Mouse (Mus musculus): ENCODE measurements at regions not wholly inside any gene's neighbourhood (a gene's known extent, or its start where the extent isn't known, plus 50 kb on each side); places are given as distances from the start of the nearest gene placed in this dataset.
"Not testable (repeated sequence)": the region's sequence is repeated elsewhere in the genome, so short reads cannot be mapped to it uniquely, and the experiment has no call there.

DNA sequence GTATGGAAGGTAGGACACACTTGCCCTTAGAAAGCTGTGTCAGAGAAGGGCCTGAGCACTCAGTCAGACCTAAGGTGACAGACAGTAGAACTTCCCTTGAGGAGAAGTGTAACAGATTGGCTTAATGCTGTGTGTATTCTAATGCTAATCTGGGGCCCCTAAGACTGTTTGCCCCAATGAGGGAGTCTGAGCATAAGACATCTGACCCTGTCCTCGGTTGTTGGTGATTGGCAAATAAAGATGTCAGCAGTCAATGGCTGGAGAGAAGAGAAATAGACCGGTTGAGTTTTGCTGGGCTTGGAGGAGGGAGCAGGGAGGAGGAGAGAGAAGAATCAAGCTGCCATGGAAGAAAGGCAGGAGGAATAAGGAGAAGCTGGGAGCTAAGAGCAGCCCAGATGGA is 147.0 kb upstream of the Rxfp2 start:
- H3K9ac ChIP-seq (replicated peaks; ENCODE audit: low read length) = no peak overlapping the region
- WGBS = 4% methylated on average over 2 of the region's 2 CpGs
- no peaks in the 10 kb centered on the region for H3K27me3 ChIP-seq (ENCODE audit: control insufficient read depth, insufficient read depth, low read length)
- H3K9me3 ChIP-seq (ENCODE audit: control insufficient read depth, low read length) = no peaks in the 10 kb centered on the region
- H3K27ac ChIP-seq (replicated peaks; ENCODE audit: low read depth, low read length) = no peak overlapping the region
- no peaks in the 10 kb centered on the region for H3K36me3 ChIP-seq (ENCODE audit: control insufficient read depth, insufficient read depth, low read length)
- no peak for ATAC-seq (ENCODE audit: low FRiP score, low TSS enrichment)
- DNase-seq = no peak
- no peaks in the 10 kb centered on the region for H3K4me1 ChIP-seq (ENCODE audit: control insufficient read depth, insufficient read depth, low read length)
- no peak overlapping the region for H3K4me2 ChIP-seq (ENCODE audit: low read length)
- H3K4me3 ChIP-seq (replicated peaks; ENCODE audit: low read depth, low read length) = no peak overlapping the region

DNA sequence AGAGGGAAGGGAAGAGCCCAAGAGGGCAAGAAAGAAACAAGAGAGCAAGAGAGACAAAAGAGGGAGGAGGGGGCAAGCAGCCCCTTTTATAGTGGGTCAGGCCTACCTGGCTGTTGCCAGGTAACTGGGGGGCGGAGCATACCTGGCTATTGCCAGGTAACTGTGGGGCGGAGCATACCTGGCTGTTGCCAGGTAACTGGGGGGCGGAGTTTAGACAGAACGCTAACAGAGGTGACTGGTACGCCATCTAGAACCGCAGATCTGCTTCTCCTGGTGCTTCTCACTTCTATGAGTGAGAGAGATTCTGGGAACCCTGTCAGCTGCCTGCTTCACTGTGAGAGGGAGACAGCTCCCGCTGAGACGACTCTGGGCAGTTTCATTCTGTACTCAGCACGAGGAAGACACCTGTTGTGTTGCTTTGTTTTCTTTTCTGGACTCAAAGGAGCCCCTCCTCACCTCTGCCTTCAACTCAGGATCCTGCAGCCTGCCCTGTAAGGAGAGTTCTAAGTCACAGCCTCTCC is 144.9 kb upstream of the Rxfp2 start:
- DNase-seq = no peak

DNA sequence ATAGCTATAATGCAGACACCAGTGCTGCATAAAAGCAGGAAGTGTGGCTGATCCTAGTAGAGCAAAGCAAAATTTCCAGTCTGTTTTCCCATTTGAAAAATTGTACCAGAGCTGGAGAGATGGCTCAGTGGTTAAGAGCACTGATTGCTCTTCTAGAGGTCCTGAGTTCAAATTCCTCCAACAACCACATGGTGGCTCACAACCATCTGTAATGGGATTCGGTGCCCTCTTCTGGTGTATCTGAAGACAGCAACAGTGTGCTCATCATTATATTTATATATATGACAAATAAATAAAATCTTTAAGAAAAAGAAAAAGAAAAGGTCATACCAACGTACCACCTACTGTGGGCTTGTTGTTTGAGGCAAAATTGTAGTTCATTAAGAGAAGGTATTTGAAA is 144.1 kb upstream of the Rxfp2 start:
- ATAC-seq (ENCODE audit: low FRiP score, low TSS enrichment) (no peak), DNase-seq (no peak)
- Histone ChIP-seq H3K27ac (replicated peaks; ENCODE audit: low read depth, low read length) (no peak overlapping the region), H3K9ac (replicated peaks; ENCODE audit: low read length) (no peak overlapping the region), H3K4me1 (ENCODE audit: control insufficient read depth, insufficient read depth, low read length) (no peaks in the 10 kb centered on the region), H3K9me3 (ENCODE audit: control insufficient read depth, low read length) (no peaks in the 10 kb centered on the region), H3K27me3 (ENCODE audit: control insufficient read depth, insufficient read depth, low read length) (no peaks in the 10 kb centered on the region), H3K36me3 (ENCODE audit: control insufficient read depth, insufficient read depth, low read length) (no peaks in the 10 kb centered on the region), H3K4me2 (ENCODE audit: low read length) (no peak overlapping the region), H3K4me3 (replicated peaks; ENCODE audit: low read depth, low read length) (no peak overlapping the region)
- WGBS = 96% methylated on average over 2 of the region's 2 CpGs

More for the DNA sequence above, 144.9 kb upstream of the Rxfp2 start:
- no peaks in the 10 kb centered on the region for H3K27me3 ChIP-seq (ENCODE audit: control insufficient read depth, insufficient read depth, low read length)
- no peaks in the 10 kb centered on the region for H3K4me1 ChIP-seq (ENCODE audit: control insufficient read depth, insufficient read depth, low read length)
- H3K9me3 ChIP-seq (ENCODE audit: control insufficient read depth, low read length) = no peaks in the 10 kb centered on the region
- no peak overlapping the region for H3K27ac ChIP-seq (replicated peaks; ENCODE audit: low read depth, low read length)
- no peak for ATAC-seq (ENCODE audit: low FRiP score, low TSS enrichment)
- H3K36me3 ChIP-seq (ENCODE audit: control insufficient read depth, insufficient read depth, low read length) = no peaks in the 10 kb centered on the region
- H3K4me2 ChIP-seq (ENCODE audit: low read length) = no peak overlapping the region
- no peak overlapping the region for H3K9ac ChIP-seq (replicated peaks; ENCODE audit: low read length)
- no peak overlapping the region for H3K4me3 ChIP-seq (replicated peaks; ENCODE audit: low read depth, low read length)
- 27% methylated on average over 9 of the region's 9 CpGs for WGBS

DNA sequence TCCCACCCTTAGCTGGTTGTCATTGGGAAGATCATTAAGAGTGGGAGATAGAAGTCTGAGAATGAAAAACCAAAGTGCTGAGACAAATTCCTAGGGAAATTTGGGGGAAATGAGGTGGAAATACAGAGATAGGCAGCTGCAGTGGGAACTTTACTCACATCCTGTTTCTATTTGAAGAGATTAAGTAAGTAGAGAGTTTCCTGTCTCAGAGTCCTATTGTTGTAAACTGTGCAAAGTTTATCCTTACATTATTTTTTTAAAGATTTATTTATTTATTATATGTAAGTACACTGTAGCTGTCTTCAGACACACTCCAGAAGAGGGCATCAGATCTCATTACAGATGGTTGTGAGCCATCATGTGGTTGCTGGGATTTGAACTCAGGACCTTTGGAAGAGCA is 126.0 kb upstream of the Rxfp2 start:
- not testable (repeated sequence) for H3K4me2 ChIP-seq (ENCODE audit: low read length); H3K9ac ChIP-seq (replicated peaks; ENCODE audit: low read length); H3K36me3 ChIP-seq (ENCODE audit: control insufficient read depth, insufficient read depth, low read length); H3K4me1 ChIP-seq (ENCODE audit: control insufficient read depth, insufficient read depth, low read length); H3K27me3 ChIP-seq (ENCODE audit: control insufficient read depth, insufficient read depth, low read length); ATAC-seq (ENCODE audit: low FRiP score, low TSS enrichment); DNase-seq; H3K4me3 ChIP-seq (replicated peaks; ENCODE audit: low read depth, low read length); H3K27ac ChIP-seq (replicated peaks; ENCODE audit: low read depth, low read length); H3K9me3 ChIP-seq (ENCODE audit: control insufficient read depth, low read length)

DNA sequence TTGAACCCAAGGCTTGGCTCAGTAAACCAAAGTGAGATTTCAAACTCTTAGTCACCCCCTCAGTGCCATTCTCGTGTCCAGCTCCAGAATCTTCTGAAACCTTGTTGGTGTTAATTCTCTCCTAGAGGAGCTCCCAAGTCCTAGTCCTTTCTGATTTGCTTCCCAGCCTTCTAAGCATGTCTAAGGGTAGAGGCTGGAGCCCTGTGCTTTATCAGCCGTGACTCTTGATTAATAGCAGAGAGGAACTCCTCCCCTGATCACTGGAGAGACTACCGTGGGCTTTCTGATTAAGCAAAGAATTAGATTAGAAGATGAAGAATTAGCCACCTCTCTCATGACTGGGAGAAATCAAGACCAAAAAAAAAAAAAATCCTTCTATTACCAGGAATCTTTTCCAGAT is 111.5 kb upstream of the Rxfp2 start:
- Histone ChIP-seq H3K4me2 (ENCODE audit: low read length) (no peak overlapping the region), H3K4me1 (ENCODE audit: control insufficient read depth, insufficient read depth, low read length) (no peaks in the 10 kb centered on the region), H3K9ac (replicated peaks; ENCODE audit: low read length) (no peak overlapping the region), H3K27me3 (ENCODE audit: control insufficient read depth, insufficient read depth, low read length) (no peaks in the 10 kb centered on the region), H3K36me3 (ENCODE audit: control insufficient read depth, insufficient read depth, low read length) (no peaks in the 10 kb centered on the region), H3K9me3 (ENCODE audit: control insufficient read depth, low read length) (no peaks in the 10 kb centered on the region), H3K4me3 (replicated peaks; ENCODE audit: low read depth, low read length) (no peak overlapping the region), H3K27ac (replicated peaks; ENCODE audit: low read depth, low read length) (no peak overlapping the region)
- ATAC-seq (ENCODE audit: low FRiP score, low TSS enrichment) = no peak
- DNase-seq = no peak
- WGBS = 54% methylated on average over 3 of the region's 3 CpGs

DNA sequence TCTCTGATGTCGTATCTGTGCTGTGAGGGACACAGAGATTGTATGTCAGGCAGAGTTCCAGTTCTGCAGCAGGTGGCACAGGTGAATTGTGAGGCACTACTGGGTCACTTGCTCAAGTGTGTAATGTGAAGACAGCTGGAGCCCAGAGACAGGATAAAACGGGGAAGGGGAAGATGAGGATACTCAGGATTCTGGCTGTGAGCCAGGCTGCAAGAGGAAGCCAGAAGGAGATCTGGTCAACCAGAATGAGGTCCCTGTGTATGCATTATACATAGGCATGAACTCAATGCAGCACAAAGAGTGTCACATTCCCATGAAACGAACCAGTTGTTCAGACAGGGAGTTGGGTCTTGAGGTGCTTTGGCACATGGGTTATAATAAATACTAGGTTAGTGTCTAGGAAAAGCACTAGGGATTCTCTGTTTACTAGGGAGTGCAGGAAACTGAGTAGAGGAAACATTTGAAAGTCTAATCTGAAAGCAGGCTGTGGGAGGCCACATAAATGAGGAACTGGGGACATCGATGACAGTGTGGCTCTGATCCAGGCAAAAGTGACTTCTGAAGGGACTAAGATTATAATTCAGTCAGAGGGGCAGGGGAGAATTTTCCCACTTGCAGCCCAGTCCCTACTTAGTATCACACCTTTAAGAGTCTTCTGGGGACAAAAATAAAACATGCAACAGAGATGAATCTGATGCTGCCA is 109.9 kb upstream of the Rxfp2 start:
- H3K36me3 ChIP-seq (ENCODE audit: control insufficient read depth, insufficient read depth, low read length) = no peaks in the 10 kb centered on the region
- ATAC-seq (ENCODE audit: low FRiP score, low TSS enrichment) = no peak
- DNase-seq = peak; percentile 9
- no peaks in the 10 kb centered on the region for H3K9me3 ChIP-seq (ENCODE audit: control insufficient read depth, low read length)
- H3K4me2 ChIP-seq (ENCODE audit: low read length) = no peak overlapping the region
- WGBS = 72% methylated on average over 4 of the region's 4 CpGs
- H3K9ac ChIP-seq (replicated peaks; ENCODE audit: low read length) = no peak overlapping the region
- H3K27ac ChIP-seq (replicated peaks; ENCODE audit: low read depth, low read length) = no peak overlapping the region
- no peak overlapping the region for H3K4me3 ChIP-seq (replicated peaks; ENCODE audit: low read depth, low read length)
- no peaks in the 10 kb centered on the region for H3K4me1 ChIP-seq (ENCODE audit: control insufficient read depth, insufficient read depth, low read length)
- no peaks in the 10 kb centered on the region for H3K27me3 ChIP-seq (ENCODE audit: control insufficient read depth, insufficient read depth, low read length)

DNA sequence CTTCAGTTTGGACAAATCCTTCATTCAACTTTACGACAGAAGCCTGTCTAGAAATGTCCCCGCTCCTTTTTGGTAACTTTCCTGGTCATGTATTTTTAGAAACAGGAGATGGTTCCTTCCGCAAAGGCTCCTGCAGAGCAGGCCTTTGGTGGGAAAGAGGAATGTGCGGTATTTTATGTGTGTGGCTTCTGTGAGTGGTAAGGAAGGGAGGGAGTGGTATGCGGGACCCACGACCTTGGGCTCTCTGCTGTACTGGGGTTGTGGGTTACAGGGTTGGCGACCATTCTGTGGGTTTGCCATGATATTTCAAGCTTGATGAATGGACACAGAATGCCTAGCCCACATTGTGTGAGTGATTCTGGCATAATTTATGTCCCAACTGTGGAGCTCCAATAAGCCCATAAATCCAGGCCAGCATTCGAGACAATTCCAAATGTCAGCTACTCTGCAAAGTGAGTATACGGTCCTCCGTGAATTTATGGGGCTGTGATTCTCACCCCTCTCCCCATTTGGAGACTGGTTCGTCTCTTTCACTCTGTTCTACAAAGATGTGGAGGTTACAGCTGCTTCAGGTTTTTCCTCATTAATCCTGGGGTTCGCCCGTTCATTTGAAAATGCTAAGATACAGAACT is 109.3 kb upstream of the Rxfp2 start:
- H3K27me3 ChIP-seq (ENCODE audit: control insufficient read depth, insufficient read depth, low read length) = no peaks in the 10 kb centered on the region
- DNase-seq (no peak), ATAC-seq (ENCODE audit: low FRiP score, low TSS enrichment) (no peak)
- H3K9me3 ChIP-seq (ENCODE audit: control insufficient read depth, low read length) = no peaks in the 10 kb centered on the region
- H3K4me2 ChIP-seq (ENCODE audit: low read length) = no peak overlapping the region
- H3K4me3 ChIP-seq (replicated peaks; ENCODE audit: low read depth, low read length) = no peak overlapping the region
- no peak overlapping the region for H3K9ac ChIP-seq (replicated peaks; ENCODE audit: low read length)
- no peaks in the 10 kb centered on the region for H3K36me3 ChIP-seq (ENCODE audit: control insufficient read depth, insufficient read depth, low read length)
- H3K4me1 ChIP-seq (ENCODE audit: control insufficient read depth, insufficient read depth, low read length) = no peaks in the 10 kb centered on the region
- H3K27ac ChIP-seq (replicated peaks; ENCODE audit: low read depth, low read length) = no peak overlapping the region
- 85% methylated on average over 13 of the region's 13 CpGs for WGBS

DNA sequence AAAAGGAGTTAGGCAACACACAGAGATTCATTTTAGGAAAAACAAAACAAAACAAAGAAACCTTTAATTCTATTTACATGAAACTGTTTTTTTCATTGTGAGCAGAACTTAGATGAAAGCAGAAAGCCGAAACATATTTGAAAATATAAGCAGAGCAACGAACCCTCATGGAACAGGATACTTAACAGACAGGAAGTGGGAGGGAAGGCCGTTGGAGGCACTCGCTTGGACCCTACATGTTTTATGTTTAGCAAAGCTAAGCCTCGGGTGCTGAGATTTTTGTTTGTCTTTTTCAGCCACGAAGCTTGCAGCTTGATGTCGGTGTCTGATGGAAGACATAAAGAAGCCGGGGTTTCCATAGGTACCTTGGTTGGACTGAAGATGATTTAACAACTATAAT is 108.5 kb upstream of the Rxfp2 start:
- no peaks in the 10 kb centered on the region for H3K4me1 ChIP-seq (ENCODE audit: control insufficient read depth, insufficient read depth, low read length)
- no peaks in the 10 kb centered on the region for H3K36me3 ChIP-seq (ENCODE audit: control insufficient read depth, insufficient read depth, low read length)
- DNase-seq (peak; percentile 4), ATAC-seq (ENCODE audit: low FRiP score, low TSS enrichment) (no peak)
- H3K4me3 ChIP-seq (replicated peaks; ENCODE audit: low read depth, low read length) = no peak overlapping the region
- H3K4me2 ChIP-seq (ENCODE audit: low read length) = no peak overlapping the region
- no peak overlapping the region for H3K27ac ChIP-seq (replicated peaks; ENCODE audit: low read depth, low read length)
- 84% methylated on average over 8 of the region's 8 CpGs for WGBS
- H3K9ac ChIP-seq (replicated peaks; ENCODE audit: low read length) = no peak overlapping the region
- no peaks in the 10 kb centered on the region for H3K9me3 ChIP-seq (ENCODE audit: control insufficient read depth, low read length)
- H3K27me3 ChIP-seq (ENCODE audit: control insufficient read depth, insufficient read depth, low read length) = no peaks in the 10 kb centered on the region

DNA sequence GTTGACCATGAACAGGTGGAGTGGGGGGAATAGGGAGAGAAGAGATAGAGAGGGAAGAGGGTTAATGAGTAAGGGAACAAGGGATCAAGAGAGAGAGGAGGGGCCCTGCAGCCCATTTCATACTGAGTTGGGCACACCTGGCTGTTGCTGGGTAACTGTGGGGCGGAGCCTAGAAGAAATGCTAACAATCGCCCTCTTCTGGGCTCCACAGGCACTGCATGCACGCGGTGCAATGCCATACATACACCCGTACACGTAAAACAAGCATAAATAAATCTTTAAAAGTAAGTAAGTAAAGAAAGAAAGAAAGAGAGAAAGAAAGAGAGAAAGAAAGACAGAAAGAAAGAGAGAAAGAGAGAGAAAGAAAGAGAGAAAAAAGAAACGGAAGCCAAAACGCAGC is 106.5 kb upstream of the Rxfp2 start:
- H3K9me3 ChIP-seq (ENCODE audit: control insufficient read depth, low read length) = no peaks in the 10 kb centered on the region
- H3K4me2 ChIP-seq (ENCODE audit: low read length) = no peak overlapping the region
- no peak overlapping the region for H3K27ac ChIP-seq (replicated peaks; ENCODE audit: low read depth, low read length)
- no peaks in the 10 kb centered on the region for H3K36me3 ChIP-seq (ENCODE audit: control insufficient read depth, insufficient read depth, low read length)
- H3K4me3 ChIP-seq (replicated peaks; ENCODE audit: low read depth, low read length) = no peak overlapping the region
- DNase-seq (no peak), ATAC-seq (ENCODE audit: low FRiP score, low TSS enrichment) (no peak)
- no peaks in the 10 kb centered on the region for H3K27me3 ChIP-seq (ENCODE audit: control insufficient read depth, insufficient read depth, low read length)
- no peaks in the 10 kb centered on the region for H3K4me1 ChIP-seq (ENCODE audit: control insufficient read depth, insufficient read depth, low read length)
- WGBS = 83% methylated on average over 8 of the region's 8 CpGs
- H3K9ac ChIP-seq (replicated peaks; ENCODE audit: low read length) = no peak overlapping the region

Measured in midbrain, embryonic 14.5 days (tissue).